Mouse (Mus musculus): ENCODE measurements at regions not wholly inside any gene's neighbourhood (a gene's known extent, or its start where the extent isn't known, plus 50 kb on each side); places are given as distances from the start of the nearest gene placed in this dataset.

- TF ChIP-seq CTCF (IDR thresholded peaks at IDR 0.05; ENCODE audit: low read depth) (no peak), EP300 (optimal IDR thresholded peaks at IDR 0.05) (no peak)
Observed at GRCm38 (mm10) chr1:184254951-184255350, 220.8 kb upstream of the 1700056E22Rik start.
